Mouse (Mus musculus) heart, postnatal 0 days (tissue): ENCODE results near the gene Apopt1. TPM values are rescaled to one million over a fixed set of nuclear protein-coding genes. Genes with fewer than 3 reads are reported as not detected.

Experiments
- ATAC-seq: fragments of 200-750 bp; cut with Nextera tagmentation; 2 replicates; pipeline ENCODE4 v1.8.0; 2017; ENCODE audit warnings: low read depth, moderate number of reproducible peaks, moderate library complexity; ENCODE audit not compliant: insufficient read depth
- DNase-seq: peaks from one replicate; pipeline ENCODE4 v3.0.0-alpha.2; 2016; ENCODE audit warnings: low spot score
- H3K27ac ChIP-seq: fragments of 300-500 bp; sonication (generic); 2 replicates; pipeline ENCODE4 v1.5.1; 2014; ENCODE audit warnings: low read depth, mild to moderate bottlenecking
- H3K27me3 ChIP-seq: fragments of 300-500 bp; sonication (generic); 2 replicates; pipeline ENCODE4 v1.6.1; 2014; ENCODE audit warnings: low read length, mixed read lengths; ENCODE audit not compliant: control insufficient read depth, insufficient read depth
- H3K36me3 ChIP-seq: fragments of 300-500 bp; sonication (generic); replicated peaks from 2 replicates; pipeline ENCODE4 v1.6.1; 2014; ENCODE audit warnings: low read length, mixed read lengths; ENCODE audit not compliant: control insufficient read depth, insufficient read depth
- H3K4me1 ChIP-seq: fragments of 300-500 bp; sonication (generic); 2 replicates; pipeline ENCODE4 v1.6.1; 2014; ENCODE audit warnings: antibody characterized with exemption; ENCODE audit not compliant: control insufficient read depth, insufficient read depth
- H3K4me2 ChIP-seq: fragments of 300-500 bp; sonication (generic); 2 replicates; pipeline ENCODE4 v1.6.1; 2014; ENCODE audit warnings: low read depth, mild to moderate bottlenecking, low read length, moderate library complexity
- H3K4me3 ChIP-seq: fragments of 300-500 bp; sonication (generic); 2 replicates; pipeline ENCODE4 v1.5.1; 2014; ENCODE audit warnings: low read depth, low read length
- H3K9ac ChIP-seq: fragments of 300-500 bp; sonication (generic); replicated peaks from 2 replicates; pipeline ENCODE4 v1.6.1; 2014; ENCODE audit warnings: low read depth, low read length, mixed read lengths
- H3K9me3 ChIP-seq: fragments of 300-500 bp; sonication (generic); replicated peaks from 2 replicates; pipeline ENCODE4 v1.6.1; 2016; ENCODE audit warnings: low read length; ENCODE audit not compliant: control insufficient read depth
- CTCF ChIP-seq: IDR thresholded peaks from 2 replicates; pipeline ENCODE4 v1.5.1; 2016; ENCODE audit warnings: antibody characterized with exemption, control low read depth, low read depth
- EP300 ChIP-seq: IDR thresholded peaks from 2 replicates; pipeline ENCODE4 v1.6.1; 2016; ENCODE audit warnings: antibody characterized with exemption, low read depth
- WGBS: fragments of 180-500 bp; shearing (Covaris S2); extraction: QIAGEN DNeasy Blood & Tissue Kit; methylation state at CpG from one replicate; pipeline ENCODE4 v1.1.7; 2014; 5-methylcytosine and 5-hydroxymethylcytosine counted together
- polyA plus RNA-seq: library from polyadenylated mRNA; unstranded; fragments of >200 nt; fragmentation: Nextera tagmentation; extraction: Ambion mirVana; gene quantifications from 2 replicates; pipeline ENCODE4 v1.2.1, GENCODE M21; 2015
- total RNA-seq: library from RNA; depleted of rRNA; stranded (reverse); fragments of >200 nt; gene quantifications from 2 replicates; pipeline ENCODE4 v1.2.3, GENCODE M21; 2014; ENCODE audit warnings: low replicate concordance; rRNA removed

The Apopt1 gene
- total and polyA plus RNA-seq, 2 experiments from 2014 or later: 18.5 to 58.9 TPM

DNA sequence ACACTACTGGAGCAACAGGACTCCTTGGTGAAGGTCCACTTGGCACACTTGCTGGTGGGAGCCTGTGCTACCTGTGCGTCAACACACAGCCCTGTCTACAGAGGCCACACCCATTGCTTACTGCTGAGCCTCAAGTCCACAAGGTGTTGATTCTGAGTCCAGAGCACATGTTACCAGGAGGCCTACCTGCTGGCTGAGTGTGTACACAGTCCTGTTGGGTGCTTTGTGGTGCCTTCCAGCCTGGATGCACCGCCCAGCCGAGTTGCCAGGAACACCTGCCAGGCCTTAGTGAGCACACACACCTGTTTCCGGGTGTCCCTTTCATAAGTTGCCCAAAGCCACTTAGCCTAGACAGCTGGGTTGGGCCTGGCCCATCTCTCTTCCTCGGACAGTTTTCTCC is 90.5 kb downstream of the Apopt1 start:
- Histone ChIP-seq H3K4me1 (0 out of 2 replicates have a peak, but pooled peaks cover 4% of the 10 kb centered on the region), H3K27ac (no peak overlapping the region), H3K9me3 (no peaks in the 10 kb centered on the region), H3K36me3 (peaks cover 80% of the 10 kb centered on the region), H3K27me3 (no peaks in the 10 kb centered on the region), H3K4me2 (no peak overlapping the region), H3K9ac (no peak overlapping the region), H3K4me3 (no peak overlapping the region)
- WGBS: 87% methylated on average over 5 of the region's 5 CpGs
- no peak for DNase-seq
- TF ChIP-seq CTCF (no peak), EP300 (no peak)
- no peak for ATAC-seq

Other genes starting within 250 kb of the Apopt1 start
- 4.0 and 4.3 TPM in 2 replicates for gene Gm266, start 227.4 kb upstream of the Apopt1 start, total RNA-seq
- 0.85 and 1.3 TPM in 2 replicates for gene Gm266, start 227.4 kb upstream of the Apopt1 start, polyA plus RNA-seq
- gene Eif5, start 175.2 kb upstream of the Apopt1 start, total RNA-seq: 153 and 223 TPM in 2 replicates
- 360 and 361 TPM in 2 replicates for gene Eif5, start 175.2 kb upstream of the Apopt1 start, polyA plus RNA-seq
- gene Mark3, start 138.7 kb upstream of the Apopt1 start, total RNA-seq: 66.3 and 80.1 TPM in 2 replicates
- 16.5 and 20.0 TPM in 2 replicates for gene Mark3, start 138.7 kb upstream of the Apopt1 start, polyA plus RNA-seq
- 735 and 758 TPM in 2 replicates for gene Ckb, start 40.9 kb upstream of the Apopt1 start, total RNA-seq
- 334 and 359 TPM in 2 replicates for gene Ckb, start 40.9 kb upstream of the Apopt1 start, polyA plus RNA-seq
- gene Trmt61a, start 35.2 kb upstream of the Apopt1 start, total RNA-seq: 23.5 and 24.9 TPM in 2 replicates
- gene Trmt61a, start 35.2 kb upstream of the Apopt1 start, polyA plus RNA-seq: 4.1 and 6.1 TPM in 2 replicates
- gene Bag5, start within 50 bp of the Apopt1 start, total RNA-seq: 13.3 and 16.3 TPM in 2 replicates
- gene Bag5, start within 50 bp of the Apopt1 start, polyA plus RNA-seq: 32.4 and 34.7 TPM in 2 replicates
- 82.7 and 129 TPM in 2 replicates for gene Klc1, start 45.6 kb downstream of the Apopt1 start, total RNA-seq
- gene Klc1, start 45.6 kb downstream of the Apopt1 start, polyA plus RNA-seq: 86.8 and 90.9 TPM in 2 replicates
- gene Xrcc3, start 100.6 kb downstream of the Apopt1 start, total RNA-seq: 3.5 and 40.9 TPM in 2 replicates
- gene Xrcc3, start 100.6 kb downstream of the Apopt1 start, polyA plus RNA-seq: 1.6 and 2.0 TPM in 2 replicates
- gene Zfyve21, start 100.9 kb downstream of the Apopt1 start, total RNA-seq: 75.9 and 85.0 TPM in 2 replicates
- gene Zfyve21, start 100.9 kb downstream of the Apopt1 start, polyA plus RNA-seq: 91.1 and 106 TPM in 2 replicates
- gene Ppp1r13b, start 194.8 kb downstream of the Apopt1 start, total RNA-seq: 18.2 TPM in 2 replicates
- 9.9 and 11.2 TPM in 2 replicates for gene Ppp1r13b, start 194.8 kb downstream of the Apopt1 start, polyA plus RNA-seq